Mouse (Mus musculus) midbrain, embryonic 13.5 days (tissue): ENCODE measurements around the gene Anapc5. TPM values are rescaled to one million over a fixed set of nuclear protein-coding genes. Genes with fewer than 3 reads are reported as not detected.

Experiments used
- ATAC-seq: fragments of 200-750 bp; cut with Nextera tagmentation; 2 replicates; pipeline ENCODE4 v1.8.0; 2017; ENCODE audit warnings: mild to moderate bottlenecking, moderate TSS enrichment, moderate library complexity
- H3K27ac ChIP-seq: fragments of 300-500 bp; sonication (generic); 2 replicates; pipeline ENCODE4 v1.5.1; 2015; ENCODE audit warnings: inconsistent platforms, mild to moderate bottlenecking, moderate library complexity
- H3K27me3 ChIP-seq: fragments of 300-500 bp; sonication (generic); 2 replicates; pipeline ENCODE4 v1.6.1; 2015; ENCODE audit warnings: mild to moderate bottlenecking, inconsistent platforms
- H3K36me3 ChIP-seq: fragments of 300-500 bp; sonication (generic); 2 replicates; pipeline ENCODE4 v1.6.1; 2015; ENCODE audit warnings: mild to moderate bottlenecking, inconsistent platforms
- H3K4me1 ChIP-seq: fragments of 300-500 bp; sonication (generic); replicated peaks from 2 replicates; pipeline ENCODE4 v1.6.1; 2015; ENCODE audit warnings: inconsistent platforms
- H3K4me2 ChIP-seq: fragments of 300-500 bp; sonication (generic); replicated peaks from 2 replicates; pipeline ENCODE4 v1.6.1; 2015; ENCODE audit warnings: moderate library complexity, mild to moderate bottlenecking, inconsistent platforms
- H3K4me3 ChIP-seq: fragments of 300-500 bp; sonication (generic); replicated peaks from 2 replicates; pipeline ENCODE4 v1.5.1; 2015; ENCODE audit warnings: mild to moderate bottlenecking, inconsistent platforms
- H3K9ac ChIP-seq: fragments of 300-500 bp; sonication (generic); replicated peaks from 2 replicates; pipeline ENCODE4 v1.6.1; 2015; ENCODE audit warnings: mild to moderate bottlenecking, inconsistent platforms
- H3K9me3 ChIP-seq: fragments of 300-500 bp; sonication (generic); 2 replicates; pipeline ENCODE4 v1.6.1; 2016; ENCODE audit warnings: mild to moderate bottlenecking, inconsistent platforms
- WGBS: fragments of 180-500 bp; shearing (Covaris S2); methylation state at CpG from one replicate; pipeline ENCODE4 v1.1.7; 2015; 5-methylcytosine and 5-hydroxymethylcytosine counted together
- polyA plus RNA-seq: library from polyadenylated mRNA; unstranded; fragments of >200 nt; fragmentation: Nextera tagmentation; extraction: Ambion mirVana; gene quantifications from 2 replicates; pipeline ENCODE4 v1.2.1, GENCODE M21; 2015

Gene Anapc5
- polyA plus RNA-seq, 1 experiment from 2014 or later = 540 TPM

DNA sequence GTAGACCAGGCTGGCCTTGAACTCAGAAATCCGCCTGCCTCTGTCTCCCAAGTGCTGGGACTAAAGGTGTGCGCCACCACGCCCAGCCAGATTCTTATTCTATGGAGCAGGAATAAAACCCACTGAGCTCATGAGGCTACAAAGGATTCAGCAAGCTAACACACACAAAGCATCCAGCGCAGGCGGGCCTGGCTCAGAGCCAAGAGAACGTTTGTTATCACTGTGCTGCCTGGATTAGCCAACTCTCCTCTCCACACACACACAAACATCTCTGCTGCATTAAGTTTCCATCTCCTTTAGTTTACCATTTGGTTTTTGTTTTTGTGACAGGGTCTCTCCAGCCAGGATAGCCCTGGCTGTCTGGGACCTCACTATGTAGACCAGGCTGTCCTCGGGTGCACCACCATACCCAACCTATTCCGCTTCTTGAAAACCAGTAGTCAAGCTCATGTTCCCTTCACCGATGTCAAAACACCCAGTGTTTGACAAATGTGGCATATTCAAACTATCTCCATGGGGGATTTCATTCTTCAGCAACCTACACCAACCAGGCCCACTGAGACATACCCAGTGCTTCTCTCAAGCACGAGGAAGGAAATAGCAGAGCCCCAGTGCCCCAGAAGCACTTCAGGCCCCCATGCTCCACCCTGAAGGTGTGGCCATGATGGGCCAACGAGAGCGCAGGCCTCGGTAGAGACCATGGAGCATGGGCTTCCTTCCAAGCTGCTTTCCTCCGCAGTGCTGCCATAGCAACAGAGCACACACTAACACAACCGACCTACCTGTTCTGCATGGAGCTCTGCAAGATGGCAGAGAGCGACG lies 22.4 kb downstream of the Anapc5 start:
- Histone ChIP-seq H3K27ac (peak overlapping the region; percentile 58), H3K4me1 (peaks cover 12% of the 10 kb centered on the region), H3K9me3 (no peaks in the 10 kb centered on the region), H3K36me3 (peaks cover 92% of the 10 kb centered on the region), H3K4me3 (no peak overlapping the region), H3K27me3 (no peaks in the 10 kb centered on the region), H3K4me2 (no peak overlapping the region), H3K9ac (no peak overlapping the region)
- ATAC-seq = peak; percentile 48; the same call in 1 of the 2 replicates
- 69% methylated on average over 17 of the region's 17 CpGs for WGBS

DNA sequence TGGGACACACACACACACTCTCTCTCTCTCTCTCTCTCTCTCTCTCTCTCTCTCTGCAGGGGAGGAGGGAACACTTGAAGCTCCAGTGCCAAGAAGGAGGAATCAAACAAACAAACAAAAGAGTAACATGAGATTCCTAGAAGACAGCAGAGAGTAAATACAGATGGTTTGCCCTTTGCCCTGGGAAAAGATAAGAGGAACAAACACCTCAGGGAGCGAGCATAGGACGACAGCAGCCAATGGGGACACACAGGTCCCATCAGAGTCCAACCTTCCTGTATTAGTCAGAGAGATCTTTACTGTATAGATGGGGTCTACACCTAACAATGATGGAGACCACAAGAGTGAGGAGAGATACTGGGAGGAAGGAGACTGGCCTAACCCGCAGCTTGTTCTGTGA lies 23.3 kb downstream of the Anapc5 start:
- H3K36me3 ChIP-seq = peaks cover 95% of the 10 kb centered on the region
- WGBS = 98% methylated on average over 3 of the region's 3 CpGs

DNA sequence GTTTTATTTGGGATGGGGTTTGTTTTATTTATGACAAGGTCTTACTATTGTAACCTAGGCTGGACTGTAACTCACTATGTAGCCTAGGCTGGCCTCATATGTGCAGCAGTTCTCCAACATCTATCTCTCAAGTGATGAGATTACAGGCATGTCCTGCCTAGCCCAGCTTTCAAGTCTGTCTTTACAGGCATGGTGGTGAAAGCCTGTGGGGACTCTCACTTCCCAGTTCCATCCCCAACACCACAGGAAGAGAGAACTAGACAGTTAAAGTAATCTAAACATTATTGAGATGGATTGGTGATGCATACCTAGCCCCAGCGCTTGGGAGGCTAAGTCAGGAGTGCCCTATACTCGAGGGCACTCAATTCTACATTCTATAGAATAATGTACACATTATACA lies 32.4 kb downstream of the Anapc5 start:
- Histone ChIP-seq H3K9ac (no peak overlapping the region), H3K4me2 (no peak overlapping the region), H3K27ac (no peak overlapping the region), H3K4me1 (0 out of 2 replicates have a peak, but pooled peaks cover 4% of the 10 kb centered on the region), H3K4me3 (no peak overlapping the region), H3K27me3 (no peaks in the 10 kb centered on the region), H3K9me3 (no peaks in the 10 kb centered on the region), H3K36me3 (peaks cover 63% of the 10 kb centered on the region)
- 94% methylated on average over 2 of the region's 2 CpGs for WGBS
- ATAC-seq = no peak

More for the DNA sequence above, 23.3 kb downstream of the Anapc5 start:
- Histone ChIP-seq H3K4me2 (no peak overlapping the region), H3K9me3 (no peaks in the 10 kb centered on the region), H3K9ac (no peak overlapping the region), H3K4me3 (no peak overlapping the region), H3K27me3 (no peaks in the 10 kb centered on the region), H3K27ac (peak overlapping the region; percentile 58; the same call in 1 of the 2 replicates), H3K4me1 (peaks cover 12% of the 10 kb centered on the region)
- no peak for ATAC-seq

DNA sequence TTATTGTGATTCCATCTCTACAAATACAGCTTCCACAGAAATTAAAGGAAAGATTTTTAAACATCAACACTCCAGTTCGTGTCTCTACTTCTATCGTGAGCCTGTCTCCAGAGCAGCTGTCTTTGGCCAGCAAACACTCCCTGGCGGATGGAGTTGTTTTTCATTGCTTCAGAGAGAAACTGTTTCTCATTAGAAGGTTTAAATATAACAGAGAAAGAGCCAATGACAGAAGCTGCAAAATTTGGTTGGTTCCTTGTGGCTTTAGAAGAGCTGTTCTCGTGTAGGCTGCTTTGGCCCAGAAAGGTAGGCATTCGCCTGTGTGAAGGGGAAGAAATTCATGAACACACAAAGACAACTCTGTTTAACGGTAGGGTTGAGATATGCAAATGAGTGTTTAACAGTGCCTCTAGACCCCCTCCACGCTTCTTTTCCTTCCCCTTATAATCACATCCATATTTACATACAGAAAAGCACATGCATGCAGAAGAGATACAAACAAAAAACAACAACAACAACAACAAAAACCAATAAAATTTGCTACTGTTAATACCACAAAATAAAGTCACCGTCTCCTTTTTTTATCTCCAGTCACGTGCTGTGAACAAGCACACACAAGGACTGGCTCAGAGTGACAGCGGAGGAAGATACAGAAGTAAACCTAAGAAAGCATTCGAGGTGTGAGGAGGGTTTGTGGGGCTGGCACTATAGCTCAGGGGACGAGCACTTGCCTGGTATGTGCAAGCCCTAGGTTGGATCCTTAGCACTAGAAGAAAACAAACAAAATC lies 34.9 kb downstream of the Anapc5 start:
- no peak overlapping the region for H3K4me2 ChIP-seq
- peaks cover 41% of the 10 kb centered on the region for H3K36me3 ChIP-seq
- H3K27me3 ChIP-seq = no peaks in the 10 kb centered on the region
- no peak overlapping the region for H3K4me3 ChIP-seq
- H3K9me3 ChIP-seq = no peaks in the 10 kb centered on the region
- ATAC-seq = no peak
- H3K4me1 ChIP-seq = 0 out of 2 replicates have a peak, but pooled peaks cover 4% of the 10 kb centered on the region
- no peak overlapping the region for H3K9ac ChIP-seq
- 76% methylated on average over 12 of the region's 12 CpGs for WGBS
- H3K27ac ChIP-seq = 0 out of 2 replicates have a peak overlapping the region, but pooled peaks have one; percentile 15

DNA sequence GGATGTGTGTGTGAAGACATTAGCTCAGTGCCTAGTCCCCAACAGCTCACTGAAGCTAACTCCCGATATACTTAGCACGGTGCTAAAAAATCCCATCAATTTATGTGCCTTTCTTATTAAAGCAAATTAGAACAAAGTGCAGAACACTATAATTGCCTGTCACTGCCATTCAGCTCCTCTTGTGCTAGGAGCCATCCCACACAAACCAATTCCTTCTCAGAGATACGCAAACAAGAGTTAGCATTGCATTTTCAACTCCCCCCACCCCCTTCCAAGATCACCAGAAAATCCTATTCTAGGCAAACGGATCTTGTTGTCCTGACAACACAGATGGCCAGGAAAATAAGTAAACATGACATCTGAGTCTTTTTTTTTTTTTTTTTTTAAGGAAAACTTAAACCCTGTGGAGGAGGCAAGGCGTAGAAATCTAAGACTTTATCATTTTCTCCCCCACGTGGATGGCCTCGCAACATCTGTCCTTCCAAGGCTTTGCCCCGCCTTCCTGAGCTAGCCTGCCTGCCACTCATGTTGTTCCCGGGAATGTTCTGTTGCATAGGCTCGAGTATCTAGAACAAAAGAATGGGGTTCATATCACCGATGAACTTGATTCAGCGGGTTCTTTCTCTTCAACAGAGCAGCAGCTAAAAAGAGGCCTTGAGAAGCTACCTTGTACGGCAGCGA lies 37.3 kb downstream of the Anapc5 start:
- ATAC-seq = no peak
- peaks cover 29% of the 10 kb centered on the region for H3K36me3 ChIP-seq
- H3K9me3 ChIP-seq = no peaks in the 10 kb centered on the region
- no peak overlapping the region for H3K27ac ChIP-seq
- 52% methylated on average over 14 of the region's 14 CpGs for WGBS
- no peak overlapping the region for H3K9ac ChIP-seq
- 0 out of 2 replicates have a peak, but pooled peaks cover 8% of the 10 kb centered on the region for H3K4me1 ChIP-seq
- H3K27me3 ChIP-seq = no peaks in the 10 kb centered on the region
- H3K4me2 ChIP-seq = no peak overlapping the region
- no peak overlapping the region for H3K4me3 ChIP-seq

DNA sequence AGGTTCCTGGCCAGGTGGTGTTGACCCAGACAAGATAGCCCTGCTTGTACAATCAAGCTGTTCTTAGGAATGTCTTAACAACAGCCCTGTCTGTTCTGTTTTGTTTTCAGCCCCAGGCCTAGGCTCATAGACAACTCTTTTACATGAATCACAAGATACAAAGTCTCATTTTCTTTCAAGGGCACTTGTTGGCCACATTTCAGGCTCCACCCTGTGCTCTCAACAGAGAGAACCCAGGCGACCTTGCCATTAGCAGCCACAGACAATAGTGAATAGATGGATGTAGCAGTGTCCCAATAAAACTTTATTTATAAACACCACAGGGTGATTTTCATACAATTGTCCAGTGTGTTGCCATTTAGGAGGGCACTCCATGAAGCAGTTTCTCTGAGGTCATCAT lies 39.1 kb downstream of the Anapc5 start:
- Histone ChIP-seq H3K4me2 (no peak overlapping the region), H3K9ac (no peak overlapping the region), H3K27me3 (no peaks in the 10 kb centered on the region), H3K27ac (no peak overlapping the region), H3K36me3 (peaks cover 12% of the 10 kb centered on the region), H3K9me3 (no peaks in the 10 kb centered on the region), H3K4me1 (peaks cover 18% of the 10 kb centered on the region), H3K4me3 (no peak overlapping the region)
- no peak for ATAC-seq
- 74% methylated on average over 1 of the region's 1 CpGs for WGBS

DNA sequence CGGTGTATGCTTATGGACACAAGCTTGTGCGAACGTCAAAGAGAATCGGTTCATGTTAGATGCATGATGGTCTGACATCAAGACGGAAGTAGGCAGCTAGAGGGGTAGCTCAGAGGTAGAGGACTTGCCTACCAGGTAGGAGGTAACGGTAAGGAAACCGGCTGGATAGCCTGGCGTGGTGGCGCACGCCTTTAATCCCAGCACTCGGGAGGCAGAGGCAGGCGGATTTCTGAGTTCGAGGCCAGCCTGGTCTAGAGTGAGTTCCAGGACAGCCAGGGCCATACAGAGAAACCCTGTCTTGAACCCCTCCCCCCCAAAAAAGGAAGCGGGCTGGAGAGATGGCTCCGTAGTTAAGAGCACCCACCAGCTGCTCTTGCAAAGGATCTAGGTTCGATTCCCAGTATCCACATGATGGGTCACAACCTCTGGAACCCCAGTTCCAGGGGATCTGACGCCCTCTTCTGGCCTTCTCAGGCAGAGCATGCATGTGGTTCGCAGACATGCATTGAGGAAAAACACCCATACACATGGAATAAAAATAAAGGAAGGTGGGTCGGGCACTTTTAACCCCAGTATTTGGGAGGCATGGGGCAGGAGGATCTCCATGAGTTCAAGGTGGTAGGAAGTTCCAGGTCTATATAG lies 40.2 kb downstream of the Anapc5 start:
- Histone ChIP-seq H3K36me3 (peaks cover under 1% of the 10 kb centered on the region), H3K4me3 (no peak overlapping the region), H3K9ac (no peak overlapping the region), H3K4me2 (no peak overlapping the region), H3K4me1 (peaks cover 18% of the 10 kb centered on the region), H3K9me3 (no peaks in the 10 kb centered on the region), H3K27me3 (no peaks in the 10 kb centered on the region), H3K27ac (no peak overlapping the region)
- ATAC-seq = no peak
- WGBS = 88% methylated on average over 19 of the region's 19 CpGs

DNA sequence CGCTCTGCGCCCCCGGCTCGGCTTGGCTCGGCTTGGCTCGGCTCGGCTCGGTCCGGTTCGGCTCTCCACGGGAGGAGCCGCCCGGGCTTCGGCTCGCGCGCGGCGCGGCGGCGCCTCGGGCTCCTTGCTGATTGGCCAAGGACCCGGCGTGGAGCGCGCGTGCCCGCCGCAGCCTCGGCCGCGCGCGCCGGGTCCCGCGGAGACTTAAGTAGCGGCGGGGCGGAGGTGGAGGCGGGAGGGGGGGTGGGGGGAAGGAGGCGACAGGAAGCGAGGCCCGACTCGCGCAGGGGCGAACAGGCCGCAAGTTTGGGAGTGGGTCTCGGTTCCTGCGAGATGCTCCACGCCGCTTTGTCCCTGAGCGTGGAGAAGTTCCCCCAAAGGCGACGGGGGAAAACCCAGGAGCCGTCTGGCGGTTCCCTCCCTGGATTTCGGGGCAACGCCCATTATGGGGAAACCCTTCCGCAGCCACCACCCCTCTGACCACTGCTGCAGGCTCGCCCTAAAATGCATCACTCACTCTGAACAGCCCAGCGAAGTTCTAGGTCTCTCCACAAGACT lies 41.8 kb downstream of the Anapc5 start, which contains the start of gene Camkk2:
TSS of gene Camkk2 (minus strand) at position 133 of the 558 bp plus-strand sequence.
- H3K4me2 ChIP-seq = peak within 1 kb of the TSS; percentile 93
- no peaks in the 10 kb centered on the region for H3K9me3 ChIP-seq
- ATAC-seq = peak; percentile 88
- whole genome bisulfite sequencing = 0% methylated on average over 31 of the region's 63 CpGs
- peaks cover 18% of the 10 kb centered on the region for H3K4me1 ChIP-seq
- peak within 1 kb of the TSS; percentile 65 for H3K27ac ChIP-seq
- H3K36me3 ChIP-seq = no peaks in the 10 kb centered on the region
- H3K4me3 ChIP-seq = peak within 1 kb of the TSS; percentile 86
- no peaks in the 10 kb centered on the region for H3K27me3 ChIP-seq
- peak within 1 kb of the TSS; percentile 91 for H3K9ac ChIP-seq

DNA sequence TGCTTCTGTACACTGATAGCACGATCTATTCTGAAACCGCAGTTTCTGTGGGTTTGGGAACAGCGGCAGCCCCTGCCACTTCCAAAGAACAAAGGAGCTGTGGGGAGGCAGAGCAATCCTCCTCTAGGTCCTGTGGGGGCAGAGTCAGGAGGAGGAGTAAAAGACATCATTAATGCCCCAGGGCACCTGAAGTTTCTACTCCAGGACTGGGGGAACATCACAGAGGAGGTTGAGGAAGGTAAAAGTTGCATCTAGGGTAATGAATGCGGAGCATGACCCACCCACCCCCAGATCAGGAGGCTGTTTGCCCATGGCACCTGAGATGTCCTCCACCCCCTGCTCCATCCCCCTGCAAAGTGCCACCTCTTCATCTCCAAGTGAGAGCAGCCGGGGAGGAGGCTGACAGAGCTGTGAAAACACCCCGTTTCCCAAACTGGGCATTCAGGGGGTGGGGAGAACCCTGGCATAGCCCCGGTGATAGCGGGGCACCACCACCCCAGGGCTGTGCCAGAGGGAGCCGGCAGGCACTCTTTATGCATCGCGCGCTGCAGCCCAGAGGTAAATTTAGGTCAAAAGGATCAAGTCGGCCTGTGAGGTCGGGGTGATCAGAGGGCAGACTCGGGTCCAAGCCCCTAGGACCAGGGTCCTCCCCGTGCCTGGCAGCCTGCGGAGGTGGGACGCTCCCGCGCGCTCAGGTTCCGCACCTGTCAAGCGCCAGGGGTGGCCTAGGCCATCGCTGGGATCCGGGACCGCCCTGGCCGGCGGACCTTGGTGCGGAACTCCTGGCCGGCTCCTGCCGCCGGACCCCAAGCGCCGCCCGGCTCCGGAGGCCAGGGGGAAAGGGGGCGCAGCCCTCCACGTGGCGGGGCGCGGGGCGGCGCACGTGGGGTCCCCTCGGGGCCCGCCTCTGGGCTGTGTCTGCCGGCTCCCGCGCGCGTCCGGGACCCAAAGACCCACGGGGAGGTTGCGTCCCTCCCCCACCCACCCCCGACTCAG lies 42.6 kb downstream of the Anapc5 start:
- peak overlapping the region; percentile 86 for H3K4me3 ChIP-seq
- ATAC-seq = peak; percentile 70
- no peaks in the 10 kb centered on the region for H3K27me3 ChIP-seq
- peak overlapping the region; percentile 93 for H3K4me2 ChIP-seq
- H3K9me3 ChIP-seq = no peaks in the 10 kb centered on the region
- peak overlapping the region; percentile 91 for H3K9ac ChIP-seq
- under 1% methylated on average over 41 of the region's 55 CpGs for WGBS
- H3K27ac ChIP-seq = peak overlapping the region; percentile 65
- no peaks in the 10 kb centered on the region for H3K36me3 ChIP-seq
- H3K4me1 ChIP-seq = peaks cover 19% of the 10 kb centered on the region

DNA sequence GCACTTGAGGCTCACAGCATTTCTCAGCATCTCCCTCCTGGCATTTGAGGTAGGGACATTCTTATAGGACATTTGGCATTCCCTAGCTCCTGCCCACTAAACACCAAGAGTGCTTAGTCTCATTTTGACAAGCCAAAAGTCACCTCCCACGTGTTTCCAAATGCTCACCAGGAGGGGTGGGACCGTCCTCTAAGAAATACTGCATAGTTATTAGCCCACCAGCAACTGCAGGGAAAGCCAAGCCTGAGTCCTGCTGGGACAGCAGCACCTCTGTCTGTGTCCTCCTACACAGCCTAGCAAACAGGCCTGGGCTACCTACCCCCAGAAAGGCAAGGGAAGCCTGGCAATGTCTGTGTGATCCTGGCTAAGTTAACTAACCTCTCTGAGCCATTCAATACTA lies 43.8 kb downstream of the Anapc5 start:
- Histone ChIP-seq H3K4me2 (no peak overlapping the region), H3K9me3 (no peaks in the 10 kb centered on the region), H3K36me3 (peaks cover 1% of the 10 kb centered on the region; the same call in 1 of the 2 replicates), H3K4me1 (peaks cover 19% of the 10 kb centered on the region), H3K4me3 (no peak overlapping the region), H3K27ac (no peak overlapping the region), H3K27me3 (no peaks in the 10 kb centered on the region), H3K9ac (no peak overlapping the region)
- ATAC-seq = no peak
- 54% methylated on average over 2 of the region's 2 CpGs for WGBS
